Mouse (Mus musculus) kidney, adult 2 months (tissue): Measurements from ENCODE around the gene Cldn13.
"Not testable (repeated sequence)": the region's sequence is repeated elsewhere in the genome, so short reads cannot be mapped to it uniquely, and the experiment has no call there.

Source experiments
- CTCF ChIP-seq: fragments of 200-500 bp; conservative IDR thresholded peaks from 2 replicates; pipeline ENCODE4 v1.5.1; 2011; ENCODE audit warnings: low read depth, mild to moderate bottlenecking, control low read depth, low read length, moderate library complexity, mixed read lengths; ENCODE audit not compliant: insufficient read depth, insufficient read length
- POLR2A ChIP-seq: fragments of 200-500 bp; IDR thresholded peaks from one replicate; pipeline ENCODE4 v1.6.1; 2011; ENCODE audit warnings: low read depth, low read length, control low read depth

- TF ChIP-seq POLR2A, CTCF: not testable (repeated sequence)
These were observed 24.2 kb upstream of the Cldn13 start for GRCm38 (mm10) chr5:134939554-134939953.
